Mouse (Mus musculus) cortical plate, adult 2 months (tissue): ENCODE results near the gene Papolg.

Experiments
- CTCF ChIP-seq: fragments of 200-500 bp; IDR thresholded peaks from 2 replicates; pipeline ENCODE4 v1.5.1; 2011; ENCODE audit warnings: mild to moderate bottlenecking, control low read depth, low read length; ENCODE audit not compliant: insufficient read depth; ENCODE audit errors: extremely low read depth
- POLR2A ChIP-seq: fragments of 200-500 bp; IDR thresholded peaks from 2 replicates; pipeline ENCODE4 v1.6.1; 2011; ENCODE audit warnings: mild to moderate bottlenecking, low read length, control low read depth; ENCODE audit not compliant: insufficient read depth; ENCODE audit errors: extremely low read depth

- TF ChIP-seq CTCF (no peak), POLR2A (no peak)
These were observed 38.9 kb downstream of the Papolg start for GRCm38 (mm10) chr11:23856054-23856722.
